Mouse (Mus musculus) MEL-GATA-1-ER (cell line): ENCODE data around the gene Styxl1.

Experiments used
- DNase-seq: peaks from one replicate; pipeline ENCODE4 v3.0.0-alpha.2; 2012; ENCODE audit warnings: low read depth; ENCODE audit errors: extremely low read depth

Styxl1 gene

DNA sequence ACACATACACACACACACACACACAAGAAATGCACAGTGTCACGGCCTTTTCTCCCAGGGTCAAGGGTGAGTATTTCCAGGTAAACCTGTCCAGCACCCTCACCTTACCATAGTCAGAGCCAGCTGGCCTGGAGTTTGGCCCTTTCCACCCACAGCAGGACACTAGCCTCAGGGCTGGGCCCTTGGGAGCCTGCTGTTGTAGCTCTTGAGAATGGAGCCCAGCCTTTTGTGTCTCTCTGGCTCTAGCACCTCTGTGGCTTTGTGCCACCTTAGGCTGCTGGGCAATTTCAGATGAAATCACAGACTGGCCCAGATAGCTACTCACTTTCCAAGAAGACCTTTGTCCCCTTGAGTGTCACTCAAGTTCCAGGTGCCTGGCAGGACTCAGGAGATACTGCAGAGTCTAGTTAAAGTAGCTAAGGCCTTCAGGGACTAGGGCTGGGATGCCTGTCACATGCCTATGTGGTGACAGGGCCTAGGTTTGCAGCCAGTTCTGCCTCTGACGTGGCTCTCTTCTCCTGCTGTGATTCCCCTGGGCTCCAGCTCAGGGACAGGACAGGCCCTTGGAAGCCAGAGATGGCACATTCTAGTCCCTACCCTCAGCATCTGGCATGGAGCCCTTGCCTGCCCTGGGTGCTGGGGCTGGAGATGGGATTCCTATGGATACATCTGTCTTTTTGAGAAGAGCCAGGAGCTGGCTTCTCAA lies 51.4 kb downstream of the Styxl1 start:
- DNase-seq, result no peak

DNA sequence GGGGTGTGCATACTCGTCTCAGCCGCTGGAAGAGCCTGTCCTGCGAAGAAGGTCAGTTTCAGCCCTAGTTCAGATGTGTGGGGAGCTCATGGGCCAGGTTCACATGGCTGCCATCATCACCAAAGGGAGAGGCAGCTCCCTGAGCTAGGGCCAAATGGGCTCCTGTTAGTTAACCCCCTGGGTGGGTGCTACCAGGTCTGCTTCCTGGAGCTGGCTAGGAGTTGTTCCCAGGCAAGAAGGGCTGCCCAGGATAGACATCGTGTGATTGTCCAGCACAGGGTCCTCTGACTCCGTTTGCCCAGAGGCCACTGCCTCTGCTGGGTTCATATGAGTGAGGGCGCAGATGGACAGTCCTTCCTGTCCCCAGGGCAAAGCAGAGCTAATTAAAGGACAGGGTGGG lies 52.2 kb downstream of the Styxl1 start:
- DNase-seq, result no peak

DNA sequence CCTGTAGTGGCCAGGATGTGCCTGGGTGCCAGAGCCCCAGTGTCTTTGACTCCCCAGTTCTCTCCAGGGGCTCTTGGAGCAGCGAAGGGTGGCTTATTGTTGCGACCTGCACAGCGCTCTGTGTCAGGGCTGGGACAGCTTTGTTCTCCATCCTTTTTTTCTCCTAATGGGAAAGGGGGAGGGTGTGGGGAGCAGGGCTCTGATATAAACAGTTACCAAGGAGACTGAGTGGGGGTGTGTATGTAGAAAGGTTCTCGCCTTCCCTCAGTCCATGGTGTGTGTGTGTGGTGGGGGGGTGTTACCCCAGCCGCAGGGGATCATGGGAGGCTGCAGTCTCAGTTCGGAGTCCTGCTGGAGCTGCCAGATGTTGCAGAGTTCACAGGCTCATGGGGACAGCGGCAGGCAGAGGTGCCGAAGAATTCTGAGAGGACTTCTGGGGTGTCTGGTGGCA lies 52.8 kb downstream of the Styxl1 start:
- DNase-seq, result no peak

DNA sequence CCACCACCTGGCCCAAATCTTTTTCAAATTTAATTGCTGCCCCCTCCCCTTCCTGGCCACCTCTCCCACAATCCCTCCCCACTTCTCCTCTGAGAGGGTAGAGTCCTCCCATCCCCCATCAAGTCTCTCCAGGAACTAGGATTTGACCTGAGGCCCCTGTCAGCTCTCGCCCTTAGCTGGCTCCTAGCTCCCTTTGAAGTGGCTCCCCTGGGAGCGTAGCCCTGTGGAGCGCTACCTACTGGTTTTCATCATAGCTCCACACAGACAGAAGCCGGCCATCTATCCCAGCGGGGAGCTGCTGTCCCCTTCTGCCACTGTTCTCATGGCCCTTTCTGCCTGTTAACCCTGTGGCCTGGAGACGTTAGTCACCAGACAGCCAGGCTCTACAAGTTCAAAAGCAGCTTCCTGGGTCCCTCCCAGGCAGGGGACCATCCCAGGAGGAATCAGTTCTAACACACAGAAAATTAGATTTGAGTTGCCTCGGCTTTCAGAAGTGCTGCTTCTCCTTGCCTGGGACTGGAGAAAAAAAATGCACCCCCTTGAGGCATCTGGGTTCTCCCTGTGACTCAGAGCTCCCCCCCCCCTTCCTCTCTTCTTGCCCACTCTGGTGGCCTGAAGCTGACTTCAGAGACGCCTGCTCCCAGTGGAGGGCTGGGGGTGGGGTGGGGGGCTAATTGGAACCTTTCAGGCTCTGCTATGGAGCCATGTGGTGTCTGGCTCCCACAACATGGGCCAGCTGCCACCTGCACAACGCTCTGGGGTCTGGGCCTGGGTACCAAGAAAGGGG lies 53.5 kb downstream of the Styxl1 start:
- no peak for DNase-seq

DNA sequence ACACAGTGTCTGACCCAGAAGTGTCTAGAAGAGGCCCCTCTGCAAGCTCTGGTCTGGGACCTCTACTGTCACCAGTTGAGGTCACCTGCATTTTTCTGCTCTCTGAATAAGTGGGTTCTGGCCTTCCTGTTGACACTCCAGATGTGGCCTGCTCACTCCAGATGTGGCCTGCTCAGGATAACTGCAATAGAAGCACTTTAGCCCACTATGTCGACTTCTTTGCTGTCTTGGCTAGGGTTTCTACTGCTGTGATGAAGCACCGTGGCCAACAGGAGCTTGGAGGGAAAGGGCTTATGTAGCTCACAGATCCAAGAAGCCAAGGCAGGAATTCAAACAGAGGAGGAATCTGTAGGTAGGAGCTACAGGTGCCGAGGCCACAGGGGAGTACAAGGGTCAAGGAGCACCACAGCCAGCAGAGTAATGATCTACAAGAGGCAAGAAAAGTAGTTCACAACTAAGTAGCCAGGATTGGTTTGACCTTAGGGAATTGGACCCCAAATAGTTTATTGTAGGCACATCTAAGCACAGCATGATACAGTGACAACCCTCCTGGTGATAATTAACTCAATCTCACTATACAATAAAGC lies 54.9 kb downstream of the Styxl1 start:
- DNase-seq, result no peak

DNA sequence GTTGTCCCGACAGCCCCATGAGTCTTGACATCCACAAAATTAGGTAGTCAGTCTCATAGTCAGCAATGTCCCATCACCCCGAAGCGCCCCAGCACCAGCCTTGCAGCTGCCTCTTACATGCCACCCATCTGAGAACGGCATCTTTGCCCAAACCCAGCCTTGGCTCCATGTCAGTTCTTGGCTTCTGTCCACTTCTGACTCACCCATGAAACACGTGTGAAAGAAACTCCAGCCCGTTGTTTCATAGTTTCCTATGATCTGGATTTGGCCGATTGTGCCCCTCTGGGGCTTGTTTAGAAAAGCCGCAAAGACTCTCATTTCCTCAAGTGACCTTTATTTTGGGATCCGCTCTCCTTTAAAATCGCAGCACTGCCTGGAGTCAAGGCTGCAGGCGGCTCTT lies 56.1 kb downstream of the Styxl1 start:
- no peak for DNase-seq

DNA sequence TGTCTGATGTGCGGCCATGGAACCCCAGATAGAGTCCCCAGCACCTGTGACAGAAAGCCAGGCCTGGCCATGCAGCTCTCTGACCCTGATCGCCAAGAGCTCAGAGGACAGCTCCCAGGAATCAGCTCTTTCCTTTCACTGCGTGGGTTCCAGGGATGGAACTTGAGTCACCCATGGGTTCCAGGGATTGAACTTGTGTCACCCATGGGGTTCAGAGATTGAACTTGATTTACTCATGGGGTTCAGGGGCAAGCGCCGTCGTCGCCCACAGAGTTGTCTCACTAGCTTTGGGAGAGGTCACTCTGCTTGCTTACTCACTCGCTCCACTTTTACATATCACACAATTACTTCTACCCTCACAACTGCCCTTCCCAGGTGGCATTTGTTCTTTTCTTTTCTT lies 57.1 kb downstream of the Styxl1 start:
- no peak for DNase-seq

DNA sequence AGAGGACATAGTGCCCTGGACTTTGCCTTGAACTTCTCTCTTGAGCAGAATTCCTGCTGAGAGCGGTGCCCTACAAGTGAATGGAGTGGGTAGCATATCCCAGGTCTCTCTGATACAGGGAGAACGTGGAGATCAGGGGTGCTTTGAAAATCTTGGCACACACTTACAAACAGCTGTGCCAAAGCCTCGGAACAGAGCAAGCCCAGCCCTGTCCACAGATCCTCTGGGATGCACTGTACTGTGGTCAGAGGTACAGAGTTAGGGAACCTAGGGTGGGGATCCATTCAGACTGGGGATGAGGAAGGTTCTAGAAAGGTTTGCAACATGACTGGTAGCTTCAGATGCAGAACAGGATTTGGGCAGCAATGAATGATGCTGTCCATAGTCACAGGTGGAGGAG lies 58.1 kb downstream of the Styxl1 start:
- no peak for DNase-seq

DNA sequence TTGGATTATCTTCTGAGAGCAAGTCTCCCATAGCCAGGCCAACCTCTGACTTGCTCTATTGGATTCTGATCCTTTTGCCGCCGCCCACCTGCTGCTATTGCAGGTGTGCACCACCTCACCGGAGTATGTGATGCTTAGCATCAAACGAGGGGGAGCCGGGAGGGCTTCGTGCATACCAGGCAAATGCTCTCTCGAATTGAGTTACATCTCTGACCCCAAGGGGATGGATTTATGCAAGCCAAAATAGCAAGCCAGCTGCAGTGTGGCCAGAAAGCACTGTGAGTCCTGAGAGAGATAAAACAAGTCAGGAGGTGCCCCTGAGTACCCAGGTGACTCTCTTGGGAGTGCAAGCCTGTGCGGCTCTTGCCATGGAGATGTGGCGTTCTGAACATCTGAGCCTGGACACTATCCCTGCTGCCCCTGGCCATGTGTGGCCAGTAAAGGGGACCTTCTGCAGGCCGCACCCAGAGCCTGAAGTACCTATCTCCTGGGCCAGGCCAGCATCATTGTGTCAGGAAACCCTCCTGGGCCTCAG lies 58.5 kb downstream of the Styxl1 start:
- no peak for DNase-seq

DNA sequence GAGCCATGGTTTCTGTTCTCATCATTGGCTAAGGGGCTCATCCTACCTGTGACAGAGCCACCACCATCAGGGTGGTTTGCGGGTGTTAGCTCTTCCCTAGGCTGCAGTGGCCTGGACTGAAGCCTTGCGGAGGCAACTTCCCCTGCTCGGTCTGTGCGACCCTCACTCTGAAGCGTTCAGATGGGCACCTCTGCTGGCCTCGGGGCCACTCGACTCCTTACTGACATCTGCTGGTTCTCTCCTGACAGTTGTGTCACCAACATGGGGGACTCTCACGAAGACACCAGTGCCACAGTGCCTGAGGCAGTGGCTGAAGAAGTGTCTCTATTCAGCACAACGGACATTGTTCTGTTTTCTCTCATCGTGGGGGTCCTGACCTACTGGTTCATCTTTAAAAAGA lies 62.6 kb downstream of the Styxl1 start:
- DNase-seq, result no peak

DNA sequence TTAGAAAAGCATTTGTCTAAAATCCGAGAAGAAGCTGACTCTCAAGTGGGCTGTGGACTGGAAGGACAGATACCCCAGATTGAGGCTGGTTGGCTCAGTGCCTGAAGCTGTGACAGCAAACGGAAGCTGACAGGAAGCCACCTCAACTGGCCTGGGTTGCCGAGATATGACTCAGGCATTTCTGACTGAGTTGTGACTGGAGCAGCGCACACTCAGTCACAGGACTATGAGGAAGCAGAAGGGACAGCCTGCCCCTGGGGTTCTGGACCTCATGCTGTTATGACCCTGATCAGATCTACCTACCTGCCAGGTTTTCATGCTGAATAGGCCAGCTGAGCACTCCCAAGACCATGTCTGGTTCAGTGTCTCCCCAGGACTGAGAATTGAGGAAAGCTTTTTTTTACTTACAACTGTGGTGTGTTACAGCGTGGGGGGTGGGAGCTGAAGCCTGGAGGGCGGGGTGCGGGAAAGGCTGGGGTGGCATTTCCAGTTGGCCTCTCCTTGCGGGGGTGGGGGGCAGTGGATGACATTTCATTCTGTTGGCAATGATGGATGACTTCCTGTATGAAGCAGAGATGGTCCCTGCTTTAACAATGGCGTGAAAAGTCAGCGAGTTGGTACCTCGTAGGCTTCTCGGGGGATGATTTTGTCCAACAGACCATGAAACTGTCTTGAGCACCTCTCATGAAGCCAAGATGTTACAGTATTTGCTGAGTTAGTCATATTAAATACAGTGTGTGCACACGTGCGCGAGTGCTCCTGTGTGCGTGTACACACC lies 64.6 kb downstream of the Styxl1 start:
- DNase-seq, result peak; percentile 97

DNA sequence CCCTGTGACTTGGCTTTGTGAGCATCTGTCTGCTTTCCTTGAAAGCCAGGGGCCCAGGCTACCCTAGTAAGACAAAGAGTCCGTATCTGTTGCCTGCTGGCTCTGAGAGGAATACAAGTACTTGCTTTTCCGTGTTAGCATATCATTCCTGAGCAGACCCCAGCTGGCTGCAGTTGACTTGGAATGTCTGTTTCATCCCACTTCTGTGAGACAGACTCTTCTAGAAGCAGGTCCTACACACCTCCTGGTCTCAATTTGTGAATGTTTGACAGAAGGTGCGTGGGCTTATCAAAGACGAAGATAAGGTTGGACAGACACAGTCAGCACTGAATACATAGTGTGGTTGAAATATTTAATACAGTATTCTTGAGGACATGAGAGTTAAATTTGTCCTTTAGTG lies 65.4 kb downstream of the Styxl1 start:
- no peak for DNase-seq

DNA sequence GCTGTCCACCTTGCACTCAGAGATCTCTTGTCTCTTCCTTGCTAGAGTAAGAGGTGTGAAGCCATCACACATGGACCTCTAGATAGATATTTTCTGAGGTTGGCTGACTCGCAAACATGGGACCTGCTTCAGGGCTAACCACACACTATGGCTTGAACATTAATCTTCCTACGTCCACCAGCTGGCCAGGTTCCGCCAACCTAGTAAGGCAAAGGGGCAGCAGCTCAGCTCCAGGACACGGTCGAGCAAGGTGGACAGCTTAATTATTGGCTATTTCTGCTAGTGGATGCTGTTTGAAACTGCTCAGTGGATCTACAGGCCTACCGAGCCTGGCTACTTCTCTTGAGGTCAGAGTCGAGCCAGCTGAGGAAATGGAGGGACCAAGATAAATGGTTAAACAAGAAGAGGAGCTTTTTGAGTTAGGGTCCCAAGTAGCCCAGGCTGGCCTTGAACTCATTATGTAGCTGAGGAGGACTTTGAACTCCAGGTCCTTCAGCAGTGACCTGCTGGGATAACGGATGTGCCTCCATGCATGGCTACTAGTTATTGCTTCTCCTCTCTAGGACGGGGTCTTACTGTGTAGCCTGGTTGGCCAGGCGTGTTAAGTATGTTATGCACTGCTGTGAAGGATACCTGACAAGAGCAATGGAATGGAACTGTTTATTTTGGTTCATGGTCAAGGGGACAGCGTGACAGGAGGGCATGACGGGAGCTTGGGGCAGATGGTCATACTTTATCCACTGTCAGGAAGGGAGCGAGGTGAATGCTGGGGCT lies 66.4 kb downstream of the Styxl1 start:
- no peak for DNase-seq

DNA sequence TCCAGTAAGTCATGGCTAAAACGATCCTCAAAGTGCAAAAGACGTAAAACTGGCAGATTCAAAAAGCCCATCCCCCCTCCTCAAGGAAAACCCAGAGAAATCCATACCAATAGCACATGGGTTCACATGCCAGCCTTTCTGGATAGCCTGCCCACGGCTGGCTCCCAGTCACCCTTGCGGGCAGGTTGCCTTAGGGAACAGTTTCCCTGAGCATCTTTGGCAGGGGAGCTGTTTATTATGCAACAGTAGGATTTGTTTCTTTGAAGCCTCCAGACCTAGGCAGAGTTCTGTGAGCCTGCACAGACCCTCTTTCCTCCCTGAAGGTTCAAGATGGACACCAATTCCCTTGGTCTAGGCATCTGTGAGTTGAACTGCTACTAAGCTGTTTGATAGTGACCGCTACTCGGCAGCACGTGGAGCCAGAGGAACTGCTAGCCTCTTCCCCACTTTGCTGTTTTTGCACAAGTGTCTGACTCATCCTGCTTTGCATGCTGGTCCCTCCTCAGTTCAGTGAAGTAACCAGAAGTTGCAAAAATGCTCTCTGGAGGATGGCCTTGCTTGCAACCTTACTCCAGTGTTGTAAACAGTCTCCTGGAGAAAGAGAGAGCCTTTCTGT lies 67.5 kb downstream of the Styxl1 start:
- no peak for DNase-seq

DNA sequence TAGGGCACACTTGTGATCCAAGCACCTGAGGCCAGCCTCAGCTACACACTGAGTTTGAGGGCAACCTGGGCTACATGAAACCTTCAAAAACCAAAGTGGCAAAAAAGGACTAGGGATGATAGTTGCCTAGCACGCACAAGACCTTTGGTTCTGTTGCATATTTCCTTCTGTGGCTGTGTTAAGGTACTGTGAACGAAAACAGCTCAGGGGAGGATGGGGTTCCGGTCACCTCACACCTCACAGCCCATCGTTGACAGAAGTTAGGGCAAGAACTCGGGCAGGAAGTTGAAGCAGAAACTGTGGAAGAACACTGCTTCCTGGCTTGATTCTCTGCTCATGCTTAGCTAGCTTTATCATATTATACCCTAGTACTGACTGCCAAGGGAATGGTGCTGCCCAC lies 68.5 kb downstream of the Styxl1 start:
- no peak for DNase-seq

DNA sequence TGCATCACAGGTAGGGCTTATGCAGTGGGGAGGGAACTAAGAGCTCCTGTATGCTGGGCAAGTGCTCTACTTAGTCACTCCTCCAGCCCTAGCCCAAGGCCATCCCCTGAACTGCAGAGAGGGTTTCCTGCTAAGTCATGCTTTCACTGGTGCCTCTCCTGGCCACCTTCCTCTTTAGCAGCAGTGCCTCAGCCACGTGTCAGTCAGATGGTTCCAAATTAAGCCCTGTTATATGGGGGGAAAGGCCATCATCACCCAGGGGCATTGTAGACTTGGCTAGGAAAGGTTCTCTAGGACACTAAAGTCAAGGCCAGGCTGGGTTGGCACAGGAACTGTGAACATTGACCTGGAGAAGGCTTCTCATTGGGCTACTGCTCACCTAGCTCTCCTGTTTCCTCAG lies 70.3 kb downstream of the Styxl1 start:
- DNase-seq, result no peak

DNA sequence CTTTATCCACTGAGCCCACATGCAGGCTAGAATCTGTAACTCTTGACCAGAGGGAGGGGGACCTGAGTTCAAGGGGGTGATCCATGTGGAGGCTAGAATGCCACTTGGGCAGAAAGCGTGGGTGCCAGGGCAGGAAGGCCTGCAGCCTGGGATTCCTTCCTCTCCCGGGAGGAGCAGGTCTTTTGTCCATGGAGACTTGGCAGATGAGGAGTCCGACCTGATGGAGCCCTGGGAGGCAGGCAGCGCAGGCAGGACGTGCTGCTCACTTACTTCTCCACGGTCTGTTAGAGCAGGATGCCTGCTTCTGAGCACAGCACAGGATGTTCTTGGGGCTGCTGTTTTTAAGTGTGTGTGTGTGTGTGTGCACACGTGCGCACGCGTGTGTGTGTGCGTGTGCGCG lies 71.1 kb downstream of the Styxl1 start:
- DNase-seq, result no peak

DNA sequence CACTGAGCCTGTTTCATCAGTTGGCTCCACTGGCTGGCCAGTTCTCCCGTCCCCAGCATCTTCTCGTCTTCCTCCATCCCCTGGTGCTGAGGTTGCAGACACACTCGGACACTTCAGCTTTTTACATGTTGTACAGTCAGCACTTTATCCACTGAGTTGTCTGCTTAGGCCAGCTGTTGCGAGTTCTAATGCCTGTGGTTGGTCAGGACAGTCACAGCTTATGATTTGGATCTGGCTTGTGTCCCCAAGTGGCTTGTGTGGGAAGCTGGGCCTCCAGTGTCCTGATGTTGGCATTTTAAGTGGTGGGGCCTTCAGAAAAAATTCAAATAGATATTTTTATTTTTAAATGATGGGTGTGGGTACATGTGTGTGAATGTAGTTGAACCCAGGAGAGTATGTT lies 72.8 kb downstream of the Styxl1 start:
- DNase-seq, result no peak

DNA sequence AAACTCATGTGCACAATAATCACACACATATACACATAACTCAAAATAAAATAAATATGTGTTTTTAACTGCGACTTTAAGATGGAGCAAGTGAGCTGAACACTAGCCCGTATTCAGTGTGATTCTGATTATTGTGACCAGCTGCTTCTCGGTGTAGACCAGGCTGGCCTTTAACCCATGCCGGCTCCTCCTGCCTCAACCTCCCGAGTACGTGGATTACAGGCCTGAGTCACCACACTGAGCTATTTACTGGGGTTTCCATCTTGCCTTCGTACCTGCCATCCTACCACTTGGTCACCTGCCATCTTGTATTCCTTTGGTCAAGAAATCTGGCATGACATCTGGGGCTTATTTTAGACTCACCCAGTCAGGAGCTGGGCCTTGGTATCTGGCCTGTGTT lies 74.8 kb downstream of the Styxl1 start:
- DNase-seq, result no peak

DNA sequence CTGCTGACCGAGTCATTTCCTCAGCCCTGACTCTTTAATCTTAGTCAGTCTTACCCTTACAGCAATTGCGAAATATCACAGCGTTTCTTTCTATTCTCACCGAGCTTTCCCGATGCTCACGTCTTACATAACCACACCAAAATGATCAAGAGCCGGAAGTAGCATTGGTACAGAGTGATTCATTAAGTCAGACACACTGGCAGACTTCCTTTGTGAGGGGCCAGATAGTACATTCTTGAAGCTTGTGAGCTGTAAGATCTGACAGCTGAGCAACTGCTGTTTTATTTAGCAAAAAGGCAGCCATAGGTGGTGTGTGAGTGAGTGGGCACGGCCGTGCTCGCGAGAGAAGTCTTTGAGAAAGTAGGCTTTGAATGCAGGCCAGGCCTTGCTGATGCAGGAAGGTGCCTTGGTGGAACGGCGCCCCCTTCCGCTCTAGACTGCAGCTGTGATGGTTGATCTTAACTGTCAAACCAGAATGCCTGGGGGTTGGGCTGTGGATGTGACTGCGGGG lies 75.4 kb downstream of the Styxl1 start:
- no peak for DNase-seq
